Mouse (Mus musculus) c-Kit-positive CD71-positive TER-119-positive erythroid progenitor cells, embryonic 14.5 days (primary cell): ENCODE data around the gene Gm49325.
"Not testable (repeated sequence)": the region's sequence is repeated elsewhere in the genome, so short reads cannot be mapped to it uniquely, and the experiment has no call there.

Experiments
- DNase-seq: peaks from one replicate; pipeline ENCODE4 v3.0.0-alpha.2; 2013; ENCODE audit warnings: low spot score

Gm49325 gene

DNA sequence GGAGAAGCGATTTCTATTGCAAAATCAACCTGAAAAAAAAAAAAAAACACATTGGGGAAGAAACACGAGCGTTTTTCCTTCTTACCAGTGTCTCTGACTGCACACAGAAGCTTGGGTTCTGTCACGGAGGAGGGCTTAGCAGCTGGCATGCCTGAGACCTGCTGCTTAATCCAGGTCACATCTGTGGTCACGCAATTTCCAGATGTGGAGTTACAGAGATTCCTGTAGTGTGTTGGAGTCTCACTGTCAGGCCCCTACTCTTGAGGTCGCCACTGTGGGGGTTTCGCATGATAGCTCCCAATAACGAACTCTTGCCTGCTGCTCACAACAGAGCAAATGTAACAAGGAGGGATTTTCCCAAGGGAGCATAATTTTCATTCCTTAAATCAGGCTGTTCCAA lies 78.2 kb downstream of the Gm49325 start:
- DNase-seq = no peak

- no peak for DNase-seq
Measured at GRCm38 (mm10) chr10:77685895-77686664, 80.1 kb downstream of the Gm49325 start, which contains the start of gene Tspear. Tspear (plus strand) TSS chr10:77686569.

DNA sequence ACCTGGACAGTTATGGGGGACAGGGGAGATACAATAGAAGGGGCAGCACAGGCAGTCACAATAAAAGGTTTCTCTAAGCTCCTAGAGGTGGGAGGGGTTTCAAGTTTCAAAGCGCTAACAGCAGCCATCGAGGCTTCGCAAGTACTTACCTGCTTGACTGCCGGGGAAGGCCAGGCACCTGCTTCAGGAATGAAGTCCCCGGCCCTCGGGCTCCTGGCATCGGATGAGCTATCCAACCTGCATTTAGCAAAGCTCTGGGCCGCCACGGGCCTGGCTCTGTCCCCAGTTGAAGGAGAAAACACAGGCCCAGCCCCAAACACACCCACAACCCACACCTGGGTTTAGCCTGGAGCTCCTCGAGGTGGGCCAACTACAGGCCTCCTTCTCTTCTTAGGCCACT lies 81.0 kb downstream of the Gm49325 start:
- no peak for DNase-seq

DNA sequence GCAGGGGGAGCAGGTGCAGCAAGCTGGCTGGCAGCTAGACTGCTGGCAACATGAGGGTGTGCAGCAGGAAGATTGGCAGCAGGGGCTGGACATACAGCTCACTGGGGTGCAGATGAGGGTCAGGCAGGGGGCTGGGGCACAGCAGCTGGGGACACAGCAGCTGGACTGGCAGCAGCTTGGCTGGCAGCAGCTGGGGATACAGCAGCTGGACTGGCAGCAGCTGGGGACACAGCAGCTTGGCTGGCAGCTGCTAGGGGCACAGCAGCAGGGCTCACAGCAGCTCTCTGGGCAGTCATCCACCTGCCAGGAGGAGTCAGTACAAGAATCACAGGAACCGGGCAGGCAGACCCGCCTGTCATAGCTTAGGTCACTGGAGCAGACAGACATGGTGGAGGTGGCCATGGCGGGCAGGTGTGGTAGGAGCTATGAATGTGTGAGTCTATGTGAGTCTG lies 84.4 kb downstream of the Gm49325 start, which contains the start of gene Gm19402:
Gene Gm19402, minus strand, starts transcription at position 402 of the 452 bp plus-strand sequence.
- not testable (repeated sequence) for DNase-seq
